Mouse (Mus musculus) ES-Bruce4 (cell line): ENCODE measurements around the gene Myh7b. TPM values are rescaled to one million over a fixed set of nuclear protein-coding genes. Genes with fewer than 3 reads are reported as not detected.

Source experiments
- H3K27ac ChIP-seq: 2 replicates; pipeline ENCODE4 v1.5.1; 2012; ENCODE audit warnings: low read length, inconsistent platforms; ENCODE audit not compliant: insufficient read depth
- H3K27me3 ChIP-seq: 2 replicates; pipeline ENCODE4 v1.6.1; 2012; ENCODE audit warnings: mild to moderate bottlenecking, low read length, inconsistent platforms; ENCODE audit not compliant: control insufficient read depth, poor library complexity, insufficient read depth, severe bottlenecking
- H3K36me3 ChIP-seq: 2 replicates; pipeline ENCODE4 v1.6.1; 2012; ENCODE audit warnings: inconsistent platforms, mild to moderate bottlenecking, low read length, moderate library complexity; ENCODE audit not compliant: control insufficient read depth, poor library complexity, insufficient read depth, severe bottlenecking
- H3K4me1 ChIP-seq: one replicate; pipeline ENCODE4 v1.8.1; 2011; ENCODE audit warnings: low read length; ENCODE audit not compliant: control insufficient read depth, insufficient read depth
- H3K4me3 ChIP-seq: 2 replicates; pipeline ENCODE4 v1.5.1; 2011; ENCODE audit warnings: low read depth, mild to moderate bottlenecking, low read length
- H3K9ac ChIP-seq: 2 replicates; pipeline ENCODE4 v1.6.1; 2012; ENCODE audit warnings: low read depth, mild to moderate bottlenecking, inconsistent platforms; ENCODE audit not compliant: poor library complexity, severe bottlenecking
- H3K9me3 ChIP-seq: replicated peaks from 2 replicates; pipeline ENCODE4 v1.6.1; 2012; ENCODE audit warnings: mild to moderate bottlenecking, low read length, inconsistent platforms; ENCODE audit not compliant: control insufficient read depth, poor library complexity, insufficient read depth, severe bottlenecking
- CTCF ChIP-seq: IDR thresholded peaks from one replicate; pipeline ENCODE4 v1.8.1; 2011; ENCODE audit warnings: low read depth, low read length
- EP300 ChIP-seq: IDR thresholded peaks from 2 replicates; pipeline ENCODE4 v1.6.1; 2011; ENCODE audit warnings: low read depth, low read length; ENCODE audit not compliant: insufficient read depth
- POLR2A ChIP-seq: IDR thresholded peaks from one replicate; pipeline ENCODE4 v1.8.1; 2011; ENCODE audit warnings: low read length; ENCODE audit not compliant: insufficient read depth
- polyA plus RNA-seq: library from polyadenylated mRNA; stranded (reverse); fragments of >200 nt; gene quantifications from 2 replicates; pipeline ENCODE4 v1.2.4, GENCODE M21; 2011; ENCODE audit warnings: low read depth; ENCODE audit not compliant: missing spikeins, insufficient read depth, insufficient read length

Gene Myh7b
- polyA plus RNA-seq, 1 experiment: 1.0 TPM

DNA sequence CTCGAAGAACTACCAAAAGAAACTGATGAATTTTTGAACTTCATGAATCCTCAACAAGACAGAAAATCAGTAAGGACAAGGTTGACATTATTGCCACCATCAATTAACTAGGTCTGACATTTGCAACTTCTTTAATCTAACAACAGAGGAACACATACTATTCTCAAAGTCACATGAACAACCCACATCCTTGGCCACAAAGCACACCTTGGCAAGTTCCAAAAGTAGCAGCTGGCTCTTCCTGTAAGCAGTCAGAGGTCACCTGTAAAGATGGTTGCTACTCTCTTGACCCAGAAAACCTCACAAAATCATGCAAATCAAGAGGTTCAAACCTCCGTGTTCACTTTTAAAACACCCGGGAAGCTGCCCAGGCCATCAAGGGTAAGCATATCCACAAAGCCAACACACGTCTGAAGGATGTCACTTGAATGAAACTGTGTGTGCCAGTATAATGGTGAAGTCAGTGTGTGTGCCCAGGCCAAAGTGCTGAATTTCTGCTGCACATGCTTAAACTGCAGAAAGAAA is 68.6 kb downstream of the Myh7b start:
- no peak for TF ChIP-seq POLR2A
- TF ChIP-seq CTCF: no peak
- TF ChIP-seq EP300: no peak
- Histone ChIP-seq H3K4me1 (no peaks in the 10 kb centered on the region), H3K9ac (no peak overlapping the region), H3K9me3 (no peaks in the 10 kb centered on the region), H3K36me3 (no peaks in the 10 kb centered on the region), H3K27ac (no peak overlapping the region), H3K27me3 (no peaks in the 10 kb centered on the region), H3K4me3 (no peak overlapping the region)

DNA sequence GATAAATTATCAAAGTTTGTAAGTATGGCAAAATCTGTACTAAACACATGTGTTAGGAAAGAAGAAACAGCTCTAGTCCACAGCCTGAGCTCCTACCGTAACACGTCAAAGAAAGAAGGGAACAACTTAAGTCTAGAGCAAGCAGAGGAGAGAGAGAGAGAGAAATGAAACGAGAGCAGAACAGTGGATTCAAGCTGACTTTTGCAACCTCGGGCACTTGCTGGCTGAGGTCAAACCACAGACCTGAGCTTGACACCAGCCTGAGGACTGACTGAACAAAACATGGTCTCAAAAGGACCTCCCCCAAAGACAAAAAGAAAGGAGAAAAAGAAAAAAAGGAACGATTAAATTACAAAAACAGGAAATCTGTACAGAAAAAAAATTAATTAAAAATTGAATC is 69.6 kb downstream of the Myh7b start:
- Histone ChIP-seq H3K27me3 (no peaks in the 10 kb centered on the region), H3K27ac (no peak overlapping the region), H3K9ac (no peak overlapping the region), H3K4me3 (no peak overlapping the region), H3K9me3 (no peaks in the 10 kb centered on the region), H3K4me1 (no peaks in the 10 kb centered on the region), H3K36me3 (no peaks in the 10 kb centered on the region)
- no peak for TF ChIP-seq EP300
- TF ChIP-seq CTCF: no peak

DNA sequence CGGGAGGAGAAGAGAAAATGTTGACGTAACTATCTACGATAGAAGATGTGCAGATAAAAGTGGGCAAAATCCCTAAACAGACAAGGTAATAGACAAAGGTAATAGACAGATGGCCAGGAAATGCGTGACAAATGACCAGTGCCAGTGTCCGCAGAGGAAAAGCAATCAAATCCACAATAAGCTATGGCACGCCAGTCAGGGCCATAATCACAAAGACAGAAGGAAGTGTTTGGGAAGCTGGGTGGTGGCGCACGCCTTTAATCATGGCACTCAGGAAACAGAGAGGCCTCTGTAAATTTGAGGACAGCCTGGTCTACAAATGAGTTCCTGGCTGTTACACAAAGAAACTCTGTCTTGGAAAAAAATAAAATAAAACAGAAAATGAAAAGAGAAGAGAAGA is 70.2 kb downstream of the Myh7b start:
- Histone ChIP-seq H3K9me3 (no peaks in the 10 kb centered on the region), H3K4me3 (no peak overlapping the region), H3K36me3 (no peaks in the 10 kb centered on the region), H3K4me1 (no peaks in the 10 kb centered on the region), H3K9ac (no peak overlapping the region), H3K27me3 (no peaks in the 10 kb centered on the region), H3K27ac (no peak overlapping the region)
- TF ChIP-seq EP300: no peak
- no peak for TF ChIP-seq POLR2A
- TF ChIP-seq CTCF: no peak

DNA sequence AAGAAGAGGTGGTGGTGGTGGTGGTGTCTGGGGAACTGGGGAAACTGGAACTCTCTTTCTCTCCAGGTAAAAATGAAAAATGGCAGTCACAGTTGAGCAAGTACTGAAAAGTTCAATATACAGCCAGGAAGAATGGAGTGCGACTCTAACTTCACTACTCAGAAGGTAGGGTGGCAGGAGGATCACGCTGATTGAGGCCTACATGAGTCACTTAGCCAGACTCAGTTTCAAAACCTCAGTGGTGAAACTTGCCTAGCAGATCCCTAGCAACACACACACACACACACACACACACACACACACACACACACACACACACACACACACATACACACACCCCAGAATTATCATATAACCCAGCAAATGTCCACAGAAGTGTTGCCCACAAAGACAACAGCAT is 70.9 kb downstream of the Myh7b start:
- H3K27ac ChIP-seq: no peak overlapping the region
- no peak overlapping the region for H3K9ac ChIP-seq
- no peaks in the 10 kb centered on the region for H3K27me3 ChIP-seq
- no peaks in the 10 kb centered on the region for H3K4me1 ChIP-seq
- H3K36me3 ChIP-seq: no peaks in the 10 kb centered on the region
- H3K4me3 ChIP-seq: no peak overlapping the region
- H3K9me3 ChIP-seq: no peaks in the 10 kb centered on the region
- TF ChIP-seq CTCF (no peak), POLR2A (no peak), EP300 (no peak)

DNA sequence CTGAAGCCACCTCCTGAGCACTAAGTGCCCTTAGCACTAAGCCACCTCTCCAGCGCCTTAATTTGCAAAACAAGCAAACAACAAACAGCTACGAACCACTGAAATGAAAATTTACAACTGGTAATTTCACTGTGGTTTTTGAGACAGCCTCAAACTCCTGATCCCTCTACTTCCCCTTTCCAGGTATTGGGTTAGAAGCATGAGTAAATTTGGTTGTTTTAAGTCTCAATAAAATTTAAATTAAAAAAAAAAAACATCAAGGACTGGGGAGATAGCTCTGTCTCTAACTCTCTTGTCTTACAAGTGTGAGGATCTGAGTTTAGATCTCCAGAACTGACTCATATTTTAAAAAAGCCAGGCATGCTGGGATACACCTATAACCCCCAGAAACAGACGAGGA is 72.1 kb downstream of the Myh7b start:
- Histone ChIP-seq H3K9me3 (no peaks in the 10 kb centered on the region), H3K4me1 (no peaks in the 10 kb centered on the region), H3K36me3 (no peaks in the 10 kb centered on the region), H3K4me3 (no peak overlapping the region), H3K9ac (no peak overlapping the region), H3K27me3 (no peaks in the 10 kb centered on the region), H3K27ac (no peak overlapping the region)
- TF ChIP-seq CTCF (no peak), EP300 (no peak), POLR2A (no peak)

DNA sequence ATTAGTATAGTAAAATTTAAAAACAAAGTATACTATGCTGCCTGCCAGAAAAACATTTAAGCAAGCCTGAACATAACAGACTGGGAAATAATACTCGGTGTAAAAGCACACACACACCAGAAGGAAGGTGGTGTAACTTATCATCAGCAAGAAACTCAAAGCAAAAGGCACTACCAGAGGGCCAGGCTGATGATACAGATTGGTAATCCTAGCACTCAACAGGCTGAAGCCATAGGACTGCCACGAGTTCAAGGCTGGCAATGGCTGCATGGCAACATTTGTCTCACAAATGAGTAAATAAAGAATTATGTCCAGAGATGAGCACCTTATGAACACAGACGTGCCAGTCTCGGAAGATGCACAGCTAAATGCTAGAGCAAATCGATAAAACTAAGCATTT is 72.8 kb downstream of the Myh7b start:
- no peaks in the 10 kb centered on the region for H3K4me1 ChIP-seq
- no peak overlapping the region for H3K9ac ChIP-seq
- TF ChIP-seq CTCF (no peak), EP300 (no peak), POLR2A (no peak)
- H3K27ac ChIP-seq: no peak overlapping the region
- no peaks in the 10 kb centered on the region for H3K27me3 ChIP-seq
- H3K36me3 ChIP-seq: no peaks in the 10 kb centered on the region
- no peak overlapping the region for H3K4me3 ChIP-seq
- H3K9me3 ChIP-seq: no peaks in the 10 kb centered on the region

Other genes starting within 250 kb of the Myh7b start
- 24.9 and 25.7 TPM in 2 replicates for gene Trp53inp2, start 230.2 kb upstream of the Myh7b start, polyA plus RNA-seq
- 26.4 and 31.0 TPM in 2 replicates for gene Ncoa6, start 137.3 kb upstream of the Myh7b start, polyA plus RNA-seq
- 6.3 and 10.3 TPM in 2 replicates for gene Acss2, start 93.3 kb upstream of the Myh7b start, polyA plus RNA-seq
- gene Ggt7, start 93.0 kb upstream of the Myh7b start, polyA plus RNA-seq: 1.1 and 1.4 TPM in 2 replicates
- 13.4 and 14.8 TPM in 2 replicates for gene Gss, start 18.4 kb upstream of the Myh7b start, polyA plus RNA-seq
- gene Trpc4ap, start 81.2 kb downstream of the Myh7b start, polyA plus RNA-seq: 80.0 and 81.2 TPM in 2 replicates
- gene Edem2, start 118.3 kb downstream of the Myh7b start, polyA plus RNA-seq: 21.7 and 23.1 TPM in 2 replicates
- gene Gm17581, start 124.7 kb downstream of the Myh7b start, polyA plus RNA-seq: not detected in 2 replicates
- 4.7 and 6.6 TPM in 2 replicates for gene Procr, start 139.9 kb downstream of the Myh7b start, polyA plus RNA-seq
- gene Mmp24, start 164.1 kb downstream of the Myh7b start, polyA plus RNA-seq: 0.18 and 0.26 TPM in 2 replicates
- 10.1 and 11.2 TPM in 2 replicates for gene BC029722, start 208.2 kb downstream of the Myh7b start, polyA plus RNA-seq
- 92.4 and 114 TPM in 2 replicates for gene Eif6, start 215.7 kb downstream of the Myh7b start, polyA plus RNA-seq
- 0.30 and 0.50 TPM in 2 replicates for gene Fam83c, start 223.6 kb downstream of the Myh7b start, polyA plus RNA-seq